Mouse (Mus musculus) liver, postnatal 0 days (tissue): ENCODE data around the gene Tmem54.

Experiments
- CTCF ChIP-seq: sonication (generic); IDR thresholded peaks from 2 replicates; pipeline ENCODE4 v1.5.1; 2016; ENCODE audit warnings: antibody characterized with exemption, low read depth
- EP300 ChIP-seq: IDR thresholded peaks from 2 replicates; pipeline ENCODE4 v1.6.1; 2016; ENCODE audit warnings: antibody characterized with exemption, low read depth, mild to moderate bottlenecking

DNA sequence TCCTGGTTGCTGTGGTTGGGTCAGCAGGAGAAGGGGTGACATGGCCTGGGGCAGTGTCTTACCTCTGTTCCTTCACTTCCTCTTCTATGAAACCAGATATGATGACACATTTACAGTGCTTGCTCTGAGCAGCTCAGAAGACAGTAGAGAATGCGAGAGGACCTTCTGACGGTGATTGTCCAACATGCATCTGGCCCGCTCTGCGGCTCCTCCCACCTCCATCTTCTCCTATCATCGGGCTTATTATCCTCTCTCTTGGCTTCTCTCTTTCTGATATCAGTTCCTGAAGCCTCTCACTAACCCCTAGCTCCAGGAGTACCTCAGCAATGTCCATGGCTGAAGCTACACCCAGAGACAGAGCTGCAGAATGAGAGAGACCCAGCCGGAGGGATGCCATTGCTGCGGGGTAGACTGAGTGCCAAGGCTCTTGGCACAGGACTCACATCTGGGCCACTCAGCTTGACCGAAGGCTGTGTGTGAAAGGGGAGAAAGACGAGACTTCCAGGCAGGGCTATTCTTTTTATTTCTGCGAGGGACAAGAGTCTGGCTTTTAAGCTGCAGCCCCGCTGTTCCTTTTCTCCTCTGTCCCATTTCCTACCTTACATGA lies 37.2 kb downstream of the Tmem54 start:
- TF ChIP-seq CTCF (no peak), EP300 (no peak)
